Mouse (Mus musculus): ENCODE results near the gene Il1b. TPM values are rescaled to one million over a fixed set of nuclear protein-coding genes. Genes with fewer than 3 reads are reported as not detected.

Gene Il1b
- polyA plus RNA-seq, 1 experiment: not detected

DNA sequence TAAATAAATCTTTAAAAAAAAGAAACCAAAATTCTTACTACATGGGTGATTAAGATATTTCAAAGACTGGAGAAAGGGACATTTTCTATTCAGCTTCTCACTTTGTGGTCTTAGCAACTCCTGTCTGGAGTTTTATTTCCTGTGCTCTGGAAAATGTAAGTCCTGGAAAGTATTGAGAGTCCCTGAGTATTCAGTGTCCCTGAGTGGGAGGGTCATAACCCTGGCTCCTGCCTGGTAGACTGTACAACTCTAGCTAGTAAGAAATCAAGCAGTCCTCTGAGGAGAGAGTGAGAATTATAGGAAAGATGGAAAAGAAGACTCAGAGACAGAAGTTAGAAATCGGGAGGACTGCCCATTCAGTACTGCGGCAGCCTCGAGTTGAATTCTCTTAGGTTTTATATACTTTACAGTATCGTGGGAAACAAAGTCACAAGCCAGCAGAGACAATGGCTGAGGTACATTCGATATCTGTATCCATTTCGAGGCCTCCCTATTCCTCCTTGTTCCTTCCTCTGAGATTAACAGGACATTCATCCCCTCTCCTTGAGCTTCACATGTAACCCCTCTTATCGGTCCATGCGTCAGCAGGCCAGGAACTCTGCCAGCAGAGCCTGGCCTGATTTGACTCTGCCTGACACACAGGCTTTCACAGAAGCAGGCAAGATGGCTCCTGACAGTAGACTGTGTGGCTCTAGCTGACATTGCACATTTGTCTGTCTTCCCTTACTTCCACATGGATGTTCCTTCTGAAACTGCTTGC is 12.8 kb upstream of the Il1b start:
- Histone ChIP-seq H3ac (ENCODE audit: control insufficient read depth, insufficient read length, low read depth) (no peak overlapping the region), H3K36me3 (ENCODE audit: control insufficient read depth, insufficient read depth) (no peaks in the 10 kb centered on the region), H3K79me3 (ENCODE audit: low read depth) (no peaks in the 10 kb centered on the region), H3K27me3 (ENCODE audit: control insufficient read depth, insufficient read depth, insufficient read length) (no peaks in the 10 kb centered on the region), H3K79me2 (ENCODE audit: control insufficient read depth, insufficient read depth) (no peaks in the 10 kb centered on the region), H3K4me3 (ENCODE audit: insufficient read depth, poor library complexity, severe bottlenecking) (no peak overlapping the region)
- TF ChIP-seq MYOD1 (IDR thresholded peaks at IDR 0.05; ENCODE audit: control insufficient read depth, insufficient read length, low read depth): no peak
- no peak for TF ChIP-seq MYOG (IDR thresholded peaks at IDR 0.05; ENCODE audit: control insufficient read depth, extremely low read depth, insufficient read length)
- no peak for TF ChIP-seq FOSL1 (IDR thresholded peaks at IDR 0.05; ENCODE audit: insufficient read depth, low read length, poor library complexity, severe bottlenecking)
- no peak for TF ChIP-seq CTCF (IDR thresholded peaks at IDR 0.05; ENCODE audit: control insufficient read depth, insufficient read depth, insufficient read length)
- no peak for TF ChIP-seq MAX (IDR thresholded peaks at IDR 0.05)
- no peak for TF ChIP-seq CEBPB (IDR thresholded peaks at IDR 0.05; ENCODE audit: low read depth)
- no peak for TF ChIP-seq USF1 (IDR thresholded peaks at IDR 0.05; ENCODE audit: low read depth)

DNA sequence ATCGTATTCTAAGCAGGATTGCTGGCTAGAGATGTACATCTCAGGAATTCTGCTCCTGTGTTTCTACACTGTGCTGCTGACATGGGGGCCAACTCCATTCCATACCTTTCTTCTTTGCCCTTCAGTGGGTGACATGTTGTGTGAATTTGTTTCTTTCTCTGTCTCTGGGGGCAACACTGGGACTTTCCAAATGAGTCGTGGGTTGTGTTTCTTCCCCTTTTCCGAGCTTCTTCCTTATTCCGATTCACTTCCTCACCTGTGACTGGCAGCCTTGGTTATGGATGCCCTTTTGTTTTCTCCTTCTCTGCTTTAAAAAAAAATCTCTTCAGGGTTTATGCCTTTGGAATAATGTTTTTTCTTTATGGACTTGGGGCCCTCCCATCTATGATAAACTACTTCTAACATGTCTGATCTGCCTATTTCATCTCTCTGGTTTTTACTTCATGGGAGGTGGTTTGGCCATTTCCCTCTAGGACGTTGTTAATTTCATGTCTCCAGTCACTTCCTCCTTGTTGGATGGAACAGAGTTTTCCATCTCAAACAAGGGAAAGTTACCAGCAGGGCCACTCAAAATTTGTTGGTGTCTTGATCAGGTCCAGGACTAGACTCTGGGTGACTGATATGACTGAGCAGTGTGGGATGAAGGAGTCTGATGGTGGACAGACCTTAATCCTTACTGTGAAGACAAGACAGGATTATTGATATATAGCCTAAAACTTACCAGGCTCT is 10.0 kb upstream of the Il1b start:
- Histone ChIP-seq H3K36me3 (ENCODE audit: control insufficient read depth, insufficient read depth) (no peaks in the 10 kb centered on the region), H3K79me2 (ENCODE audit: control insufficient read depth, insufficient read depth) (no peaks in the 10 kb centered on the region), H3K27me3 (ENCODE audit: control insufficient read depth, insufficient read depth, insufficient read length) (no peaks in the 10 kb centered on the region), H3ac (ENCODE audit: control insufficient read depth, insufficient read length, low read depth) (no peak overlapping the region), H3K79me3 (ENCODE audit: low read depth) (no peaks in the 10 kb centered on the region), H3K4me3 (ENCODE audit: insufficient read depth, poor library complexity, severe bottlenecking) (no peak overlapping the region)
- no peak for TF ChIP-seq MAX (IDR thresholded peaks at IDR 0.05)
- TF ChIP-seq USF1 (IDR thresholded peaks at IDR 0.05; ENCODE audit: low read depth): no peak
- no peak for TF ChIP-seq MYOD1 (IDR thresholded peaks at IDR 0.05; ENCODE audit: control insufficient read depth, insufficient read length, low read depth)
- TF ChIP-seq FOSL1 (IDR thresholded peaks at IDR 0.05; ENCODE audit: insufficient read depth, low read length, poor library complexity, severe bottlenecking): no peak
- TF ChIP-seq CEBPB (IDR thresholded peaks at IDR 0.05; ENCODE audit: low read depth): no peak
- TF ChIP-seq MYOG (IDR thresholded peaks at IDR 0.05; ENCODE audit: control insufficient read depth, extremely low read depth, insufficient read length): no peak
- TF ChIP-seq CTCF (IDR thresholded peaks at IDR 0.05; ENCODE audit: control insufficient read depth, insufficient read depth, insufficient read length): no peak

DNA sequence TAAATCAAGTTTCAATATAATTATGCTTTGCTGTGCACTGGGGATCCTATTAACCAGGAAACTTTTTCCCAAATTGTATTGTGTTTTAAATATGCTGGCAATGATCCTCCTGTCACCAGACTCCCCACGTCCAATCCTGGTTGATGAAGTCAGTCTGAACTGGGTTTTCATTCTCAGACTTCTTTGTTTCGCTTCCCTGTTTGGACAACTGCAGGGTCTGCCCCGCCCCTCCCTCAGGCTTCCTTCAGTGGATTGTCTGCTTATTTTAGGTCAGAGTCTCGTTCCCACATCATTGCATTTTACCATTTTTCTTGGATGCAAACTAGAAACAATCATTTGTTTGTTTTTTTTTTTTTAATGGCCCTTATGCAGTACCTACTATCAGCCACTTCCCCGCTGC is 9.3 kb upstream of the Il1b start:
- TF ChIP-seq CEBPB (IDR thresholded peaks at IDR 0.05; ENCODE audit: low read depth) (no peak), CTCF (IDR thresholded peaks at IDR 0.05; ENCODE audit: control insufficient read depth, insufficient read depth, insufficient read length) (no peak), USF1 (IDR thresholded peaks at IDR 0.05; ENCODE audit: low read depth) (no peak), MYOD1 (IDR thresholded peaks at IDR 0.05; ENCODE audit: control insufficient read depth, insufficient read length, low read depth) (no peak), MAX (IDR thresholded peaks at IDR 0.05) (no peak), FOSL1 (IDR thresholded peaks at IDR 0.05; ENCODE audit: insufficient read depth, low read length, poor library complexity, severe bottlenecking) (no peak), MYOG (IDR thresholded peaks at IDR 0.05; ENCODE audit: control insufficient read depth, extremely low read depth, insufficient read length) (no peak)
- Histone ChIP-seq H3K79me3 (ENCODE audit: low read depth) (no peaks in the 10 kb centered on the region), H3ac (ENCODE audit: control insufficient read depth, insufficient read length, low read depth) (no peak overlapping the region), H3K27me3 (ENCODE audit: control insufficient read depth, insufficient read depth, insufficient read length) (no peaks in the 10 kb centered on the region), H3K4me3 (ENCODE audit: insufficient read depth, poor library complexity, severe bottlenecking) (no peak overlapping the region), H3K79me2 (ENCODE audit: control insufficient read depth, insufficient read depth) (no peaks in the 10 kb centered on the region), H3K36me3 (ENCODE audit: control insufficient read depth, insufficient read depth) (no peaks in the 10 kb centered on the region)

DNA sequence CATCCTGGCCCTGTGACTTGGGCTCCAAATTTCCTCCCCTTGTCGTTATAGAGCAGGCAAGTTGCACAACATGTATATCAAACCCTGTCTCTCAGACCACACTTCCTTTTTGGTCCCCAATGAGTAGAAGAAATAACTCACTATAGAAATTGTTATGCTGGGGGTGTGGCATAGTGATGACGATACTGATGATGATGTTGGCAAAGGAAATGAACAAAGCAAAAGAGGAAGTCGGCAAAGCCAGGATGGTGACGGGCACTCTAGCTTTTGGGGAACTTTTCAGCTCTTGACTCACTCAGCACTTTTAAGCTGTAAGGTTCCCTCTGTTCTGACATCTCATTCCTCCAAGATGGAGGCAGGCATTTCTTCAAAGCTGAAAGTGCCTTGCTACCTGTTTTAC is 2.4 kb upstream of the Il1b start:
- Histone ChIP-seq H3K4me3 (ENCODE audit: insufficient read depth, poor library complexity, severe bottlenecking) (no peak overlapping the region), H3K79me3 (ENCODE audit: low read depth) (no peaks in the 10 kb centered on the region), H3K27me3 (ENCODE audit: control insufficient read depth, insufficient read depth, insufficient read length) (no peaks in the 10 kb centered on the region), H3K36me3 (ENCODE audit: control insufficient read depth, insufficient read depth) (no peaks in the 10 kb centered on the region), H3K79me2 (ENCODE audit: control insufficient read depth, insufficient read depth) (no peaks in the 10 kb centered on the region), H3ac (ENCODE audit: control insufficient read depth, insufficient read length, low read depth) (no peak overlapping the region)
- TF ChIP-seq USF1 (IDR thresholded peaks at IDR 0.05; ENCODE audit: low read depth): no peak
- TF ChIP-seq MYOG (IDR thresholded peaks at IDR 0.05; ENCODE audit: control insufficient read depth, extremely low read depth, insufficient read length): no peak
- no peak for TF ChIP-seq CTCF (IDR thresholded peaks at IDR 0.05; ENCODE audit: control insufficient read depth, insufficient read depth, insufficient read length)
- no peak for TF ChIP-seq FOSL1 (IDR thresholded peaks at IDR 0.05; ENCODE audit: insufficient read depth, low read length, poor library complexity, severe bottlenecking)
- TF ChIP-seq CEBPB (IDR thresholded peaks at IDR 0.05; ENCODE audit: low read depth): no peak
- no peak for TF ChIP-seq MAX (IDR thresholded peaks at IDR 0.05)

DNA sequence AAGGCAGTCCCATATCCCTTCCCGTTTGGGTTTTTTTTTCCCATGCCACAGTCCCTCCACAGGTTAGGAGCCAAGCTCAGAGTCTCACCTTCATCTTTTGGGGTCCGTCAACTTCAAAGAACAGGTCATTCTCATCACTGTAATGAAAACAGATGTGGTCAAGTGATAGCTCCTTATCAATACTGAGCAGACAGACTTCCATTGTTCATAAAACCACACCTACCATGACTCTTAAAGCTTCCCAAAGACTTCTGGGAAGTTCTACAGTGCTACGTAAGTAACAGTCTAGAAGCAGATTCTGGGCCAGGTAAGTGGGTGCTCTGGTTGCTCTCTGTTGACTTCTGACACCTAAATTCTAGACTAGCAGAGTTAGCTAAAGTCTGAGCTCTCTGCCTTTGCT is 1.3 kb downstream of the Il1b start:
- TF ChIP-seq MYOD1 (IDR thresholded peaks at IDR 0.05; ENCODE audit: control insufficient read depth, insufficient read length, low read depth): no peak
- no peak for TF ChIP-seq MYOG (IDR thresholded peaks at IDR 0.05; ENCODE audit: control insufficient read depth, extremely low read depth, insufficient read length)
- no peak for TF ChIP-seq USF1 (IDR thresholded peaks at IDR 0.05; ENCODE audit: low read depth)
- no peaks in the 10 kb centered on the region for H3K79me3 ChIP-seq (ENCODE audit: low read depth)
- H3ac ChIP-seq (ENCODE audit: control insufficient read depth, insufficient read length, low read depth): no peak overlapping the region
- no peak overlapping the region for H3K4me3 ChIP-seq (ENCODE audit: insufficient read depth, poor library complexity, severe bottlenecking)
- H3K36me3 ChIP-seq (ENCODE audit: control insufficient read depth, insufficient read depth): no peaks in the 10 kb centered on the region
- H3K79me2 ChIP-seq (ENCODE audit: control insufficient read depth, insufficient read depth): no peaks in the 10 kb centered on the region
- no peaks in the 10 kb centered on the region for H3K27me3 ChIP-seq (ENCODE audit: control insufficient read depth, insufficient read depth, insufficient read length)
